Mouse (Mus musculus): Measurements from ENCODE around the gene Mettl26.
A peak's percentile ranks its signal among the peaks of the same experiment; 100 is the strongest.
"Not testable (repeated sequence)": the region's sequence is repeated elsewhere in the genome, so short reads cannot be mapped to it uniquely, and the experiment has no call there.

Gene Mettl26

GRCm38 (mm10) chr17:25869954-25870353 lies 4.9 kb upstream of the Mettl26 start:
- DNase-seq = no peak

- not testable (repeated sequence) for DNase-seq
Measured at GRCm38 (mm10) chr17:25871566-25871965, 3.3 kb upstream of the Mettl26 start.

GRCm38 (mm10) chr17:25872676-25873075 lies 2.2 kb upstream of the Mettl26 start:
- DNase-seq = no peak

GRCm38 (mm10) chr17:25873405-25874147 lies 1.3 kb upstream of the Mettl26 start:
- DNase-seq = no peak

- no peak for DNase-seq
Measured at GRCm38 (mm10) chr17:25874148-25874720, 640 bp upstream of the Mettl26 start.

- DNase-seq = peak; percentile 91 to 92
Measured at GRCm38 (mm10) chr17:25875171-25876136, 580 bp downstream of the Mettl26 start.

- no peak for DNase-seq
Measured at GRCm38 (mm10) chr17:25876347-25876915, 1.6 kb downstream of the Mettl26 start.

- DNase-seq = no peak
Measured at GRCm38 (mm10) chr17:25877025-25877424, 2.2 kb downstream of the Mettl26 start.

- no peak for DNase-seq
Measured at GRCm38 (mm10) chr17:25877741-25878610, 3.1 kb downstream of the Mettl26 start.

- no peak for DNase-seq
Measured at GRCm38 (mm10) chr17:25878611-25879180, 3.8 kb downstream of the Mettl26 start.

- DNase-seq = peak in 1 of 2 experiments; percentile 48
Measured at GRCm38 (mm10) chr17:25879261-25879660, 4.4 kb downstream of the Mettl26 start.

GRCm38 (mm10) chr17:25879750-25880149 lies 4.9 kb downstream of the Mettl26 start:
- no peak for DNase-seq

GRCm38 (mm10) chr17:25880196-25880910 lies 5.5 kb downstream of the Mettl26 start, which contains the start of gene Wfikkn1:
Wfikkn1 (minus strand) TSS chr17:25880858.
- no peak for DNase-seq

GRCm38 (mm10) chr17:25880913-25881641 lies 6.2 kb downstream of the Mettl26 start:
- DNase-seq = no peak

- no peak for DNase-seq
Measured at GRCm38 (mm10) chr17:25881691-25882090, 6.8 kb downstream of the Mettl26 start.

GRCm38 (mm10) chr17:25882306-25882705 lies 7.4 kb downstream of the Mettl26 start:
- no peak for DNase-seq

GRCm38 (mm10) chr17:25883268-25883667 lies 8.4 kb downstream of the Mettl26 start:
- DNase-seq = no peak

GRCm38 (mm10) chr17:25883824-25884223 lies 8.9 kb downstream of the Mettl26 start:
- DNase-seq = no peak

GRCm38 (mm10) chr17:25885636-25886035 lies 10.8 kb downstream of the Mettl26 start:
- peak in 1 of 2 experiments; percentile 48 for DNase-seq

- DNase-seq = no peak
Measured at GRCm38 (mm10) chr17:25886806-25887205, 11.9 kb downstream of the Mettl26 start.

Measured in cerebellum, postnatal 36 days (tissue).